Mouse (Mus musculus) liver, adult 2 months (tissue): ENCODE results near the gene Glmn. TPM values are rescaled to one million over a fixed set of nuclear protein-coding genes. Genes with fewer than 3 reads are reported as not detected.

ENCODE experiments used
- DNase-seq: peaks from one replicate; pipeline ENCODE4 v3.0.0-alpha.2; 2011; ENCODE audit warnings: low read depth, low spot score; ENCODE audit errors: extremely low read depth
- H3K27ac ChIP-seq: fragments of 200-500 bp; replicated peaks from 2 replicates; pipeline ENCODE4 v1.5.1; 2012; ENCODE audit warnings: low read depth, mild to moderate bottlenecking, control low read depth, inconsistent platforms, low read length; ENCODE audit not compliant: insufficient read depth
- H3K27me3 ChIP-seq: fragments of 200-500 bp; 2 replicates; pipeline ENCODE4 v1.6.1; 2012; ENCODE audit warnings: mild to moderate bottlenecking, moderate library complexity, low read length, inconsistent platforms; ENCODE audit not compliant: control insufficient read depth, insufficient read depth
- H3K36me3 ChIP-seq: fragments of 200-500 bp; 2 replicates; pipeline ENCODE4 v1.6.1; 2012; ENCODE audit warnings: low read length, inconsistent platforms; ENCODE audit not compliant: control insufficient read depth, insufficient read depth
- H3K4me1 ChIP-seq: fragments of 200-500 bp; 2 replicates; pipeline ENCODE4 v1.6.1; 2011; ENCODE audit warnings: low read length; ENCODE audit not compliant: control insufficient read depth, insufficient read depth
- H3K4me3 ChIP-seq: fragments of 200-500 bp; 2 replicates; pipeline ENCODE4 v1.5.1; 2011; ENCODE audit warnings: low read depth, mild to moderate bottlenecking, control low read depth, low read length, moderate library complexity; ENCODE audit not compliant: insufficient read depth
- H3K79me2 ChIP-seq: fragments of 200-500 bp; 2 replicates; pipeline ENCODE4 v1.6.1; 2012; ENCODE audit warnings: inconsistent platforms, mild to moderate bottlenecking, low read length, moderate library complexity; ENCODE audit not compliant: control insufficient read depth, insufficient read depth
- H3K9ac ChIP-seq: fragments of 200-500 bp; 2 replicates; pipeline ENCODE4 v1.6.1; 2012; ENCODE audit warnings: low read depth, mild to moderate bottlenecking, control low read depth, inconsistent platforms, low read length
- CTCF ChIP-seq: fragments of 200-500 bp; IDR thresholded peaks from 2 replicates; pipeline ENCODE4 v1.5.1; 2011; ENCODE audit warnings: low read depth, low read length, control low read depth
- POLR2A ChIP-seq: fragments of 200-500 bp; IDR thresholded peaks from 2 replicates; pipeline ENCODE4 v1.6.1; 2011; ENCODE audit warnings: low read length, control low read depth; ENCODE audit not compliant: insufficient read depth; ENCODE audit errors: extremely low read depth
- WGBS: fragments of 180-500 bp; shearing (Covaris S2); methylation state at CpG from one replicate; pipeline ENCODE4 v1.1.7; 2018; 5-methylcytosine and 5-hydroxymethylcytosine counted together
- polyA plus RNA-seq: library from polyadenylated mRNA; depleted of rRNA; stranded (reverse); fragments of >200 nt; gene quantifications from 2 replicates; pipeline ENCODE4 v1.2.3, GENCODE M21; 2012
- total RNA-seq: library from RNA; depleted of rRNA; stranded (reverse); fragments of >200 nt; gene quantifications from 2 replicates; pipeline ENCODE4 v1.2.3, GENCODE M21; 2014

The Glmn gene
- total and polyA plus RNA-seq, 2 experiments = 0.45 to 4.0 TPM

DNA sequence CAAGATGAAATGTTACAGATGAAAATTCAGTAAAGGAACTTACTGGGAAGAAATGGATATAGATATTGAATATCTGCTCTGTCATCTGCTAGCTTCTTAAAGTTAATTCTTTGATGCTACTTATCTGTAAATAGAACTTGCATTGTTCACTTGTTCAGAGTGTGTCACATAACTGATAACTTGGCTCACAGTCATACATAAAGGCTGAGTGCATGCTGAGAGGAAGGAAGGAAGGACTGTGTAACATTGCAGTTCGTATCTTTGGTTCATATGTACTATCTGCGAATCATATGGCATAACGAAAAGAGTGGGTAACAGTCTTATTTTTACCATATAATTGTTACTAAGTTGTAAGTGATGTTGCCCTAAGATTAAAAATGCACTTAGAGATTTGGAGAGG lies 23.6 kb upstream of the Glmn start:
- DNase-seq = no peak
- no peaks in the 10 kb centered on the region for H3K27me3 ChIP-seq
- no peaks in the 10 kb centered on the region for H3K4me1 ChIP-seq
- no peak for TF ChIP-seq POLR2A
- TF ChIP-seq CTCF = no peak
- H3K79me2 ChIP-seq = no peaks in the 10 kb centered on the region
- 91% methylated on average over 3 of the region's 3 CpGs for WGBS
- H3K27ac ChIP-seq = no peak overlapping the region
- no peak overlapping the region for H3K4me3 ChIP-seq
- H3K36me3 ChIP-seq = peaks cover 43% of the 10 kb centered on the region
- H3K9ac ChIP-seq = no peak overlapping the region

GRCm38 (mm10) chr5:107617986-107618385 lies 20.3 kb upstream of the Glmn start:
- Histone ChIP-seq H3K36me3 (peaks cover 46% of the 10 kb centered on the region), H3K4me3 (no peak overlapping the region), H3K79me2 (no peaks in the 10 kb centered on the region), H3K9ac (no peak overlapping the region), H3K4me1 (no peaks in the 10 kb centered on the region), H3K27me3 (no peaks in the 10 kb centered on the region), H3K27ac (no peak overlapping the region)
- WGBS = 84% methylated on average over 6 of the region's 6 CpGs
- no peak for DNase-seq
- TF ChIP-seq CTCF (no peak), POLR2A (no peak)

DNA sequence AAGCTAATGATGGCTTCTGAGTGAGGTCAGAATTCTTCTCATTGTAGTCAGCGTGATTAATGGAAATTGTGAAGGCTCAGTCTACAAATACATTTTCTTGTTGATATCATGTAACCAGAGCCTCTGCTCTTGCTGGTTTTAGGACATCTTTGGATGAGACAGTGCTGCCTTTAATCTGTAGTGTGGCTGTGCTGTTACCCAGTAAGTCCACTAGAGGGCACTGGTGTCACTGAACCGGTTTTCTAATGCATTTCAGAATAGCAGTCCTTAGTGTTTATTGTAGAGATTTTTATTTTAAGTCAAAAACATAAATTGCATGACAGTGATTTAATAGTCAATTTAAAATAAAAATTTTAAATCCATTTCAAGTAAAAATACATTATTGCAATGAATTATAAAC lies 13.5 kb upstream of the Glmn start:
- Histone ChIP-seq H3K9ac (no peak overlapping the region), H3K79me2 (no peaks in the 10 kb centered on the region), H3K27me3 (no peaks in the 10 kb centered on the region), H3K27ac (no peak overlapping the region), H3K4me3 (no peak overlapping the region), H3K4me1 (no peaks in the 10 kb centered on the region), H3K36me3 (peaks cover 25% of the 10 kb centered on the region)
- WGBS = 6% methylated on average over 2 of the region's 2 CpGs
- peak; percentile 34 for DNase-seq
- TF ChIP-seq CTCF = peak; percentile 62
- no peak for TF ChIP-seq POLR2A

GRCm38 (mm10) chr5:107598380-107598779 lies 692 bp upstream of the Glmn start:
- Histone ChIP-seq H3K27me3 (no peaks in the 10 kb centered on the region), H3K79me2 (no peaks in the 10 kb centered on the region), H3K4me3 (no peak overlapping the region), H3K36me3 (peaks cover 16% of the 10 kb centered on the region), H3K9ac (no peak overlapping the region), H3K4me1 (no peaks in the 10 kb centered on the region), H3K27ac (no peak overlapping the region)
- DNase-seq = no peak
- WGBS = 34% methylated on average over 4 of the region's 4 CpGs
- TF ChIP-seq CTCF (no peak), POLR2A (no peak)

- Histone ChIP-seq H3K27ac (no peak overlapping the region), H3K36me3 (peaks cover 27% of the 10 kb centered on the region), H3K9ac (no peak overlapping the region), H3K27me3 (no peaks in the 10 kb centered on the region), H3K4me3 (no peak overlapping the region), H3K79me2 (no peaks in the 10 kb centered on the region), H3K4me1 (no peaks in the 10 kb centered on the region)
- 98% methylated on average over 9 of the region's 9 CpGs for WGBS
- TF ChIP-seq CTCF (no peak), POLR2A (no peak)
- no peak for DNase-seq
These were observed 28.5 kb downstream of the Glmn start for GRCm38 (mm10) chr5:107569148-107569547.

- 88% methylated on average over 3 of the region's 3 CpGs for WGBS
- H3K4me1 ChIP-seq = no peaks in the 10 kb centered on the region
These were observed 40.7 kb downstream of the Glmn start for GRCm38 (mm10) chr5:107556969-107557368.

More at GRCm38 (mm10) chr5:107556969-107557368, 40.7 kb downstream of the Glmn start:
- H3K4me3 ChIP-seq = no peak overlapping the region
- H3K9ac ChIP-seq = no peak overlapping the region
- DNase-seq = no peak
- no peak for TF ChIP-seq CTCF
- TF ChIP-seq POLR2A = no peak
- no peak overlapping the region for H3K27ac ChIP-seq
- H3K36me3 ChIP-seq = peaks cover 26% of the 10 kb centered on the region
- no peaks in the 10 kb centered on the region for H3K27me3 ChIP-seq
- no peaks in the 10 kb centered on the region for H3K79me2 ChIP-seq
